Mouse (Mus musculus) neural tube, embryonic 12.5 days (tissue): Measurements from ENCODE around the gene Fgf5. TPM values are rescaled to one million over a fixed set of nuclear protein-coding genes. Genes with fewer than 3 reads are reported as not detected.

Source experiments
- ATAC-seq: fragments of 200-750 bp; cut with Nextera tagmentation; 2 replicates; pipeline ENCODE4 v1.8.0; 2017; ENCODE audit warnings: low read depth, mild to moderate bottlenecking, moderate TSS enrichment, moderate library complexity; ENCODE audit not compliant: low FRiP score
- H3K27ac ChIP-seq: fragments of 300-500 bp; sonication (generic); 2 replicates; pipeline ENCODE4 v1.5.1; 2016
- H3K27me3 ChIP-seq: fragments of 300-500 bp; sonication (generic); replicated peaks from 2 replicates; pipeline ENCODE4 v1.6.1; 2016; ENCODE audit warnings: mild to moderate bottlenecking
- H3K36me3 ChIP-seq: fragments of 300-500 bp; sonication (generic); 2 replicates; pipeline ENCODE4 v1.6.1; 2016; ENCODE audit warnings: mild to moderate bottlenecking
- H3K4me1 ChIP-seq: fragments of 300-500 bp; sonication (generic); 2 replicates; pipeline ENCODE4 v1.6.1; 2016
- H3K4me2 ChIP-seq: fragments of 300-500 bp; sonication (generic); replicated peaks from 2 replicates; pipeline ENCODE4 v1.6.1; 2016; ENCODE audit warnings: mild to moderate bottlenecking
- H3K4me3 ChIP-seq: fragments of 300-500 bp; sonication (generic); 2 replicates; pipeline ENCODE4 v1.5.1; 2016
- H3K9ac ChIP-seq: fragments of 300-500 bp; sonication (generic); 2 replicates; pipeline ENCODE4 v1.6.1; 2016; ENCODE audit warnings: mild to moderate bottlenecking
- H3K9me3 ChIP-seq: fragments of 300-500 bp; sonication (generic); 2 replicates; pipeline ENCODE4 v1.6.1; 2016; ENCODE audit warnings: mild to moderate bottlenecking
- WGBS: fragments of 180-500 bp; shearing (Covaris S2); methylation state at CpG from one replicate; pipeline ENCODE4 v1.1.7; 2016; 5-methylcytosine and 5-hydroxymethylcytosine counted together
- polyA plus RNA-seq: library from polyadenylated mRNA; unstranded; fragments of >200 nt; fragmentation: Nextera tagmentation; extraction: Ambion mirVana; gene quantifications from 2 replicates; pipeline ENCODE4 v1.2.1, GENCODE M21; 2016

Gene Fgf5
- polyA plus RNA-seq, 1 experiment from 2014 or later, result 1.5 TPM

GRCm38 (mm10) chr5:98326625-98327024 lies 72.6 kb downstream of the Fgf5 start:
- Histone ChIP-seq H3K27ac (no peak overlapping the region), H3K4me3 (no peak overlapping the region), H3K9me3 (no peaks in the 10 kb centered on the region), H3K4me1 (no peaks in the 10 kb centered on the region), H3K4me2 (no peak overlapping the region), H3K9ac (no peak overlapping the region), H3K36me3 (no peaks in the 10 kb centered on the region), H3K27me3 (peaks cover 5% of the 10 kb centered on the region; the same call in 1 of the 2 replicates)
- 85% methylated on average over 2 of the region's 2 CpGs for WGBS
- ATAC-seq, result no peak

Other genes starting within 250 kb of the Fgf5 start
- gene Antxr2, start 223.1 kb upstream of the Fgf5 start, polyA plus RNA-seq, result 12.7 and 14.0 TPM in 2 replicates
- gene Prdm8, start 87.0 kb upstream of the Fgf5 start, polyA plus RNA-seq, result 5.2 and 6.0 TPM in 2 replicates
- 0.53 and 0.59 TPM in 2 replicates for gene Cfap299, start 75.1 kb downstream of the Fgf5 start, polyA plus RNA-seq